Mouse (Mus musculus) lung, embryonic 16.5 days (tissue): ENCODE measurements around the gene Tbc1d2b. TPM values are rescaled to one million over a fixed set of nuclear protein-coding genes. Genes with fewer than 3 reads are reported as not detected.

ENCODE experiments used
- ATAC-seq: fragments of 200-750 bp; cut with Nextera tagmentation; 2 replicates; pipeline ENCODE4 v1.8.0; 2017; ENCODE audit warnings: low read depth, mild to moderate bottlenecking, moderate library complexity
- H3K27ac ChIP-seq: fragments of 300-500 bp; sonication (generic); 2 replicates; pipeline ENCODE4 v1.5.1; 2014; ENCODE audit warnings: mild to moderate bottlenecking, control low read depth, low read length
- H3K27me3 ChIP-seq: fragments of 300-500 bp; sonication (generic); 2 replicates; pipeline ENCODE4 v1.6.1; 2014; ENCODE audit warnings: low read depth, low read length, mixed read lengths; ENCODE audit not compliant: control insufficient read depth, insufficient read depth
- H3K36me3 ChIP-seq: fragments of 300-500 bp; sonication (generic); 2 replicates; pipeline ENCODE4 v1.6.1; 2014; ENCODE audit warnings: low read length; ENCODE audit not compliant: control insufficient read depth, insufficient read depth
- H3K4me1 ChIP-seq: fragments of 300-500 bp; sonication (generic); replicated peaks from 2 replicates; pipeline ENCODE4 v1.6.1; 2014; ENCODE audit warnings: low read length, mixed read lengths; ENCODE audit not compliant: control insufficient read depth, insufficient read depth
- H3K4me2 ChIP-seq: fragments of 300-500 bp; sonication (generic); 2 replicates; pipeline ENCODE4 v1.6.1; 2014; ENCODE audit warnings: low read depth, low read length, control low read depth
- H3K4me3 ChIP-seq: fragments of 300-500 bp; sonication (generic); 2 replicates; pipeline ENCODE4 v1.5.1; 2014; ENCODE audit warnings: mild to moderate bottlenecking, low read length, control low read depth
- H3K9ac ChIP-seq: fragments of 300-500 bp; sonication (generic); 2 replicates; pipeline ENCODE4 v1.6.1; 2014; ENCODE audit warnings: low read length, control low read depth
- H3K9me3 ChIP-seq: fragments of 300-500 bp; sonication (generic); 2 replicates; pipeline ENCODE4 v1.6.1; 2016; ENCODE audit warnings: low read length; ENCODE audit not compliant: control insufficient read depth
- WGBS: fragments of 180-500 bp; shearing (Covaris S2); extraction: QIAGEN DNeasy Blood & Tissue Kit; methylation state at CpG from one replicate; pipeline ENCODE4 v1.1.7; 2014; 5-methylcytosine and 5-hydroxymethylcytosine counted together
- polyA plus RNA-seq: library from polyadenylated mRNA; unstranded; fragments of >200 nt; fragmentation: Nextera tagmentation; extraction: Ambion mirVana; gene quantifications from 2 replicates; pipeline ENCODE4 v1.2.1, GENCODE M21; 2015

Tbc1d2b gene
- polyA plus RNA-seq, 1 experiment from 2014 or later, result 20.9 TPM

DNA sequence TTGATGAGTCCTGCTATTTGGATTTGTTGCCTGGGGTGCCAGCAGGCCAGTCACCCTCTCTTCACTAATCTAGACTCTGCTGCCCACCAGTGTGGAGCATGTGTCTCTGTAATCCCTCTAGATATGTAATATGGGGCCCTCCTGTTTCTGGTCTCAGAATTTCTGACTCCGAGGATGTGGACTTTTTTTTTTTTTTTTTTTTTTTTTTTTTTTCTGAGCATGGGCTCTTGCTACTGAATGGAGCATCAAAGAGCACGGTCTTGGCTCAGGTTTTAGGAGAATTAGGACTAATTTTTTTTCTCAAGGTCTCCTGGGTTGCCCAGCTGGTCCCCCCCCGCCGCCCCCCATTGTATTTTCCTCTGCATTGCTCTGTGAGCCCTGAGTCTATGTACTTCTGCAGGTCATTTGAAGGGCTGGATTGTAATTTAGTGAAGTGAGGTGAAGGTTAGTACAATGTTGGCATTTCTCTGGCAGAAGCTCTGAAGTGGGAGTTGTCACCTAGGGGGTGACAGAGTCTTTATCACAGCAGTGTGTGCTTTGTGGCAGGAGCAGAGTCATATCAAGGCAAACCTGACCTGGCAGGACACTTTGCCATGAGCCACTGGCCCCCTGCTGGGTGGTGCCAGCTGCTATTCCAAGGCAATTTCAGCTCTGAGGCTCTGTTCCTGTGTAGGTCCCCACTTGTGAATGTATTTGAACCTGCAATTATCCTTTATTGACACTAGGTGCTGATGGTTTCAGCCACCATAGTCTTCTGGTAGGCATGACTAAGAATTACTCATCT is 105.7 kb downstream of the Tbc1d2b start:
- Histone ChIP-seq H3K9me3 (no peaks in the 10 kb centered on the region; the same call in 1 of the 2 replicates), H3K9ac (no peak overlapping the region), H3K4me1 (peaks cover 6% of the 10 kb centered on the region), H3K36me3 (no peaks in the 10 kb centered on the region), H3K27me3 (no peaks in the 10 kb centered on the region), H3K4me2 (peak overlapping the region; percentile 97; the same call in 1 of the 2 replicates), H3K4me3 (no peak overlapping the region), H3K27ac (no peak overlapping the region)
- ATAC-seq, result no peak
- WGBS, result 59% methylated on average over 4 of the region's 4 CpGs

DNA sequence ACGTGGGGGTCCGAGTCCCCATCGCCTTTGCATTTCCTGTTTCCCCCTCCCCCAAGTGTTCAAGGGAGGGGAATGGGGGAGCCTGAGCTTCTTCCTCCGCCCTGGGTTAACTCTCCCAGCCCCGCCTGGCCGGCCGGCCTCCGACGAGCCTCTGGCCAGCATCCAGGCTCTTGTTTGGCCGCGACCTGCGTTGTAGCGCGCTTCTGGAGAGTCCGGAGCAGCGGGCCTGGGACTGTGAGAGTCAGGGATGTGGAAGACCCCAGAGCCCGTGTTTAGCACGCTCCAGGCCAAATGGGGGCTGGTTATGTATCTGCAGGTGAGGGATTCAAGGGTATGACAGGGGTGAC is 106.9 kb downstream of the Tbc1d2b start:
- Histone ChIP-seq H3K9ac (peak overlapping the region; percentile 84), H3K27me3 (no peaks in the 10 kb centered on the region), H3K27ac (peak overlapping the region; percentile 87), H3K4me1 (peaks cover 6% of the 10 kb centered on the region), H3K4me3 (peak overlapping the region; percentile 83), H3K9me3 (no peaks in the 10 kb centered on the region; the same call in 1 of the 2 replicates), H3K4me2 (peak overlapping the region; percentile 97), H3K36me3 (no peaks in the 10 kb centered on the region)
- WGBS, result under 1% methylated on average over 18 of the region's 18 CpGs
- ATAC-seq, result peak; percentile 70

DNA sequence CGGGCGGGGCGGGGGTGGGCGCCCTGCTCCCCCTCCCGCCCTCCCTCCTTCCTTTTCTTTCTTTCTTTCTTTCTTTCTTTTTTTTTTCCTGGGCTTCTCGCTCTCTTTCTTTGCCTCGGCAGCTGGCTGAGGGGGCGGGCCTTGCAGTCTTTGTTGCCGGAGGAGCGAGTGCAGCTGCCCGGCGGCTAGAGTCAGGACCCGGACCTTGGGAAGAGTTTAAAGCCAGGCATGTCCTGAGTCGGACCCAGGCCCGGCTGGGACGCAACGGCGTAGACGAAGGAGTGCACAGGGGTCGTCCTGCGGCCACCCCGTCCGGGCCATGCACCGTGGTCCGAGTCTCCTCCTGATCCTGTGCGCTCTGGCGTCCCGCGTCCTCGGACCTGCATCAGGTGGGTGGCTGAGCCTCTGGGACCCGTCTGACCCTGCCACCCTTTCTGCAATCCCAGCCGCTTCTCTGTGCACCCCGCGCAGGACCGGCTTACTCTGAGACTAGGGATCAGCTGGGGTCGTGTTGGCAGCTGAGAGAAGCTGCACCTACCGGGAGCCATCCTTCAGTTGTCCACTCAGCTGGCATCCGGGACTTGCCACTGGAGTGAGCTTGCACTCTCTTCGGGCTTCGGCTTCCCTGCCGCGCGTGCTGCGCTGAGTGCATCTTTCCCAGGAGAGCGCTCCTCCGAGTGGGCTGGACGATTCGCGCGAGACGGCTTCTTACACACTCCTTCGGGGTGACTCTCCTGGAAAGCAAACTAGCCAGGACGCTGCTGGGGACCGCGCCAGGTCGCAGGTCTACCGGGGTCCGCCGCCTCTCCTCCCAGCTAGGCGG is 107.5 kb downstream of the Tbc1d2b start, which contains the start of gene Adamts7:
Gene Adamts7, plus strand, starts transcription at position 144 of the 823 bp plus-strand sequence.
- under 1% methylated on average over 56 of the region's 60 CpGs for WGBS
- Histone ChIP-seq H3K9me3 (no peaks in the 10 kb centered on the region; the same call in 1 of the 2 replicates), H3K36me3 (no peaks in the 10 kb centered on the region), H3K27me3 (no peaks in the 10 kb centered on the region), H3K9ac (peak within 1 kb of the TSS; percentile 84), H3K4me3 (peak within 1 kb of the TSS; percentile 83), H3K4me2 (peak within 1 kb of the TSS; percentile 97), H3K27ac (peak within 1 kb of the TSS; percentile 87), H3K4me1 (peaks cover 6% of the 10 kb centered on the region)
- ATAC-seq, result peak; percentile 80

DNA sequence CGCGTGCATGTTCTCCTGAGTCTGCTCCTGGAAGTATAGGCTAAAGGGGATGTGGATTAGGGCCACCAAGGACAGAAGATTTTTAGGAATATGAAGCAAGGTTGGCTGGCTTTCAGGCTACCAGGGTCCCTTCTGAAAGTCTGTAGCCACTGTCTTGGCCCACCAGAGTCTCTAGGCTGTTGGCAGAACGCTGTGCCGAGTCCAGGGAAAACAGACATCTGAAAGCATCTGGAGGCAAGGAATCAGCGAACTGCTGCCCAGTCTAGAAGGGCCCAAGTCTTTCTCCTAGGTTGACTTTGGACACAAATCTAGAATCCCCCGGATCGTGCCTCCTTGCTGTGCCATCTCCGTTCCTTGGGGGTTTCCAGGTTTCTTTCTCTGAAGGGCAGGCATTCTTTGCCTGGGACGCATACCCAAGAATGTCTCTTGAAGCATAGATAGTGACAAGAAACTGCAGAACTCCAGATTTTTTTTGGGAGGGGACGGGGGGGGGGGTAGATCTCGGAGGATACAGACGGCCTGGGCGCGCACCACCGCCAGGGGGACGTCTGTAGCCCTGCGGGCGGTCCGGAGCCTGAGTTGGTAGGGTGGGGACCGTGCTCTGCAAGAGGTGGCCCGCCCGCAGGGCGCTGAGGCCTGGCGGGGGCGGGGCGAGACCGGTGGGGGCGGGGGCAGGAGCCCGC is 108.2 kb downstream of the Tbc1d2b start:
- H3K36me3 ChIP-seq, result no peaks in the 10 kb centered on the region
- H3K9me3 ChIP-seq, result no peaks in the 10 kb centered on the region; the same call in 1 of the 2 replicates
- H3K27me3 ChIP-seq, result no peaks in the 10 kb centered on the region
- peak; percentile 92 for ATAC-seq
- WGBS, result 9% methylated on average over 21 of the region's 29 CpGs
- peak overlapping the region; percentile 36 for H3K27ac ChIP-seq
- peak overlapping the region; percentile 97 for H3K4me2 ChIP-seq
- H3K9ac ChIP-seq, result peak overlapping the region; percentile 84
- peak overlapping the region; percentile 83 for H3K4me3 ChIP-seq
- H3K4me1 ChIP-seq, result peaks cover 6% of the 10 kb centered on the region

Other genes starting within 250 kb of the Tbc1d2b start
- 831 and 1,077 TPM in 2 replicates for gene Ctsh, start 216.7 kb downstream of the Tbc1d2b start, polyA plus RNA-seq
- 400 and 424 TPM in 2 replicates for gene Morf4l1, start 156.0 kb downstream of the Tbc1d2b start, polyA plus RNA-seq
- gene Adamts7, start 107.7 kb downstream of the Tbc1d2b start, polyA plus RNA-seq, result 17.5 and 18.7 TPM in 2 replicates